Mouse (Mus musculus) lung, postnatal 0 days (tissue): ENCODE measurements around the gene Olfr316.

Experiments used
- CTCF ChIP-seq: IDR thresholded peaks from 2 replicates; pipeline ENCODE4 v1.5.1; 2016; ENCODE audit warnings: antibody characterized with exemption, mild to moderate bottlenecking
- EP300 ChIP-seq: IDR thresholded peaks from 2 replicates; pipeline ENCODE4 v1.6.1; 2016; ENCODE audit warnings: antibody characterized with exemption, mild to moderate bottlenecking, control low read depth

- TF ChIP-seq CTCF (no peak), EP300 (no peak)
Observed at GRCm38 (mm10) chr11:58752434-58752833, at the start of gene Olfr316.
